Mouse (Mus musculus): ENCODE measurements around the gene Ccdc153.

The Ccdc153 gene

GRCm38 (mm10) chr9:44240399-44240798 is at the start of gene Ccdc153:
Gene Ccdc153, plus strand, starts transcription at chr9:44240676.
- no peak for DNase-seq (ENCODE audit: low spot score)

DNA sequence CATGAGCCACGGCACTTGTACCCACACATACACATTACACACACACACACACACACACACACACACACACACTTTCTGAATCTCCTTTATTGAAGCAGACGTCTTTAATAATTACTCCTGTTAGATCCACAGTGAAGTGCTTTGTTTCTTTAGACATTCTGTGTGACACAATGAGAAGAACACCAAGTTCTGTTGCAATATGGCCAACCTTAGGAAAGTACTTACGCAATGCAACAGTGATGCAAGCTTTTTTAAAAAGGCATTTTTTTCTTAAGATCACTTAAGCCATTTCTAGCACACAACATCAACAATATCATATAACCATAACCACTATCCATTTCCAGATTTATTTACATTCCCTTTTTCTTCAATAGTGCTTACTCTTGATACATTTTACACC is 49.3 kb upstream of the Ccdc153 start:
- no peak for DNase-seq (ENCODE audit: low spot score)

- no peak for DNase-seq (ENCODE audit: low spot score)
Observed at GRCm38 (mm10) chr9:44192312-44192711, 48.2 kb upstream of the Ccdc153 start.

DNA sequence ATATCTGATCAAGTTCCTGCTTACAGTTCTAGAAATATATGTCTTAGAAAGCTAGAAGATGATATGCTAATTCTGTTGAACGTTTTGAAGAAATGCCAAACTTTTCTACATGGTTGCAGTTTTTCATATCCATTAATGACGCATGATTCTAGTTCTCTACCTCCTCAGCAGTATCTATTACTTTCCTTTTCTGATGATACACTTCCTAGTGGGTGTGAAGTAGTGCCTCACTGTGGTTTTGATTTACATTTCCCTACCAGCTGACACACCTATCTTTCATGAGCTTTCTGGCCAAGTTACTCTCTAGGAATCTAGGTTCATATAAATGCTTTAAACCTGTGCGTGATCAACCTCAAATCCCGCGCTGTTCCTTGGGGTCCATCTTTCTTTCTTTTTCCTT is 47.7 kb upstream of the Ccdc153 start:
- DNase-seq (ENCODE audit: low spot score) = no peak

DNA sequence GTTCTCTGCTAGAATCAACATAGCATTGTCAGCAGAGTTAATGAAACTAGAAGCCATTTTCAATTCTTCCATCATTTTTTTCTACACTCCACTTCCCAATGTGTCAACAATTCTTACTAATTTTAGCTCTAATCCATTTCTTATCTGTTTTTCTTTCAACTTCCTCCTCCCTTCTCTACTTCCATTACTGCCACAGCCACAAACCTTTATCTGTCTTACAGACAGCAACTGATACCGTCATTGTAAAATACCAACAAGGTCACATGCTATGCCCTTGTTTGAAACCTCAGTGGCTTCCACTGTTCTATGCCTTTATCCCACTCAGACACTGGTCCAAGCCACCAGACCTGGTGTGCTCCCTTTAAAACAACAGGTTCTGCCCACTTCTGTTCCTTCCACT is 46.5 kb upstream of the Ccdc153 start:
- DNase-seq (ENCODE audit: low spot score) = no peak

GRCm38 (mm10) chr9:44196354-44196753 is 44.1 kb upstream of the Ccdc153 start:
- DNase-seq (ENCODE audit: low spot score) = no peak

- DNase-seq (ENCODE audit: low spot score) = no peak
Observed at GRCm38 (mm10) chr9:44199166-44199565, 41.3 kb upstream of the Ccdc153 start.

DNA sequence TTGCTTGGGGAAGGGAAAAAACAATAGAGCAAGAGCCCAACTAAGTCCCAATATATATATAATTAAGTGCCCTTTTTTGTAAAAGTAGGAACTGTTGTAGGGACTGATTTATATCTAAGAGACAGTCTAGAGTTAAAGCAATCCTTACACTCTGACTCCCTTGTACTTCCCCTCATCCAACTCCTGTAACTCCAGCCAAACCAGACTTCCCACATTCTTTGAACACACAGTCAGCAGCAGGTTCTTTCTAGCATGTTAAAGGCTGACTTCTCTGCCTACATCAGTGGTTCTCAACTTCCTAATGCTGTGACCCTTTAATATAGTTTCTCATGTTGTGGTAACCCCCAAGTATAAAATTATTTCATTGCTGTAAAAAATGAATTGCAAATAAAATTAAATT is 40.9 kb upstream of the Ccdc153 start:
- DNase-seq (ENCODE audit: low spot score) = no peak

GRCm38 (mm10) chr9:44200458-44200857 is 40.0 kb upstream of the Ccdc153 start:
- no peak for DNase-seq (ENCODE audit: low spot score)

- no peak for DNase-seq (ENCODE audit: low spot score)
Observed at GRCm38 (mm10) chr9:44207840-44208239, 32.6 kb upstream of the Ccdc153 start.

- DNase-seq (ENCODE audit: low spot score) = no peak
Observed at GRCm38 (mm10) chr9:44209416-44209815, 31.1 kb upstream of the Ccdc153 start.

- no peak for DNase-seq (ENCODE audit: low spot score)
Observed at GRCm38 (mm10) chr9:44212406-44212805, 28.1 kb upstream of the Ccdc153 start.

GRCm38 (mm10) chr9:44213538-44213937 is 26.9 kb upstream of the Ccdc153 start:
- no peak for DNase-seq (ENCODE audit: low spot score)

DNA sequence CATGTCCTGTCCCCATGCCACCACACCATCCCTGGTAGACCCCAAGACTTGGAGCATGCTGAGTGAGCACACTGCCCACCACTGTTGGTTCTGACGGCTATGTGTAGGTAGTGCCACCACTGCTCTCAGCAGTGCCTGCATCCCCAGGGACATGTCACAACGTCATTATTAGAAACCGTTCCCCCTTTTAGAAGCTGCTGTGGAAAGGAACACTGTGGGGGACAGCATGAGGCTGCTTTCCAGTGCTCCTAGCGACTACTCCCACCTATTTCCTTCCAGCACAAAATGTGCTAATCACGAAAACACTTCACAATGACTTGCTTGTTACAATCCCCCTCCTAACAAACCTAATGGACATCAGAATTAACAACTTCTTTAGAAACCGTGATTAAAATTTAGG is 14.5 kb upstream of the Ccdc153 start:
- no peak for DNase-seq (ENCODE audit: low spot score)

GRCm38 (mm10) chr9:44231609-44232008 is 8.9 kb upstream of the Ccdc153 start:
- no peak for DNase-seq (ENCODE audit: low spot score)

- no peak for DNase-seq (ENCODE audit: low spot score)
Observed at GRCm38 (mm10) chr9:44233021-44233801, 7.3 kb upstream of the Ccdc153 start.

- peak; percentile 99 for DNase-seq (ENCODE audit: low spot score)
Observed at GRCm38 (mm10) chr9:44233802-44234478, 6.5 kb upstream of the Ccdc153 start, which contains the start of gene Cbl. Gene Cbl, minus strand, starts transcription at chr9:44234049.

- DNase-seq (ENCODE audit: low spot score) = no peak
Observed at GRCm38 (mm10) chr9:44234479-44235427, 5.7 kb upstream of the Ccdc153 start.

DNA sequence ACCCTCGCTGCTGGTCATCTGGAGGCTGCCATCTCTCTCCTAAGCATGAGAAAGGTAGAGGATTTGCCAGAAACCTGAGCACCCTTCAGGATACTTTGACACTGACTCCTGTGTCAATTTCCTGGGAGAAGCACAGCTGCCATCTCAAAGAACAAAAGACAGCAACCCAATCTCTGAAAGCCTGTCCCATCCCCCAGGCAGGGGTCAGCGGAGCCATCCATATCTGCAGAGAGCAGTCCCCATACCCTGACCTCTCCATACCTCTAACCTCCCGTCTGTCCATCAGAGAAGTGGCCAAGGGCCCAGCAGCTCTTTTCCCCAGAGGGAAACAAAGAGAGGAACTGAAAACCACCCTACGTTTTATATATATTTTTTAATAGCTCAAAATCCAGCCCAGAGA is 3.9 kb upstream of the Ccdc153 start:
- no peak for DNase-seq (ENCODE audit: low spot score)

DNA sequence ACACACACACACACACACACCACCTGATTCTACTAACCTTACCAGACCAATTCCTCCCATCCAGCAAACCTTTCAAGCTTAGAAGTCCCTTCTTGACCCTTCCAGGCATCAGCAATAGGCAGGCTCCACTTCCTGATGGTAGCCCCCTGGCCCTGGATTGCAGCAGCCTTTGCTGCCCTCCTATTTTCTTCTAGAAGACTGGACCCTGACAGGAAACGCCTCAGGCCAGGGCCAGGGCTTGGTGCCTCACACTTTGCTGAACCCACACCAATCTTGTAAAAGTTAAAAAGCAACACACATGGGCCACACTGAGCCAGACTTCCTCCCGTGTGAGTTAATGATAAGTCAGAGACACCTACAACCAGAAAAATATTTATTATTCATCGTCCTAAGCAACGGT is 3.3 kb upstream of the Ccdc153 start:
- DNase-seq (ENCODE audit: low spot score) = no peak

DNA sequence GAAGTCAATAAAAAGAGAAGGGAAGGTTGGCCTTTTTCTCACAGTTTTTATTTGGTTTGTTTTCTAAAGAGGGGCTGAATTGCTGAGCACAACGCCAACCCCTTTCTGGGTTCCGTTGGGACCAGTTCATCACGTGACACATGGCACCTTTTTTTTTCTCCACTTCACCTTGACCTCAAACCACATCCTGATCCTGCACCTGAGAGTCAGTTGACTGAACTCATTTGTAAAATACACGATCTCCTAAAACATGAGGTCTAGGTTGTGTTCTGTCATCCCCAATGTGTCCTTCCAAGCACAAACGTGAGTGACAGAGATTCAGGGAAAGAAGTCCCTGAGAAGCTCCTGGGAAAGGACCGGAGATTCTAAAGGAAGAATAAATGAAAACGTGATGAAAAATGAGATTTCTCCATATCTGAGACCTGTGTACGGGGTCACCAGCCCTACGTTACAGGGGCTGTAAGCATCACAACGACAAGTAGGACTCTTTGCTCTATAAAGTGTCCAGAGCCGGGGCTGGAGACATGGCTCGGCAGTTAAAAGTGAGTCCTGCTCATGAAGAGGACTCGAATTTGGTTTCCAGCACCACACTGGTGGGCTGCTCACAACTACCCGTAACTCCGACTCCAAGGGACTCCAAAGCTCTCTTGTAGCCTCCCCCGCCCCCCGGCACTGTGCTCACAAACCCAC is 1.8 kb upstream of the Ccdc153 start:
- no peak for DNase-seq (ENCODE audit: low spot score)

DNA sequence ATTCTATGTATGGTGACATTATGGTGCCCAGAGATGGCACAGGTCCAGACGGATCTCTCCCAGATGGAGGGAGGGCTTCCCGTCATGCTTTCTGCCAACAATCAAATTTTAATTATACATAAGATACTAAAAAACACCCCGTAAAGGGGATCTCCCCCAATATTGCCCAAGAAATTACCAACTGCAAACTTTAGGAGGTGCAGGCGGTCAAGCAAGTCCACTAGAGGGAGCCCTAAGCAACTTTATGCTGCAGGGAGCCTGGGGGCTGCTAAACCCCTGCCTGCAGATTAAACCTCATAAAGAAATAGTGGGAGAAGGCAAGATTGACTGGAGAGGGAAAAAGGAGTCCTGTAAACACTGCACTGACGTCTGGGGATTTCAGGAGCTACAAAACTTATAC is 1.0 kb upstream of the Ccdc153 start:
- no peak for DNase-seq (ENCODE audit: low spot score)

All from ovary, postnatal 10 days (tissue).